Comparison of ENCODE assay signal across 8 mouse cellular contexts in the genomic region with DNA sequence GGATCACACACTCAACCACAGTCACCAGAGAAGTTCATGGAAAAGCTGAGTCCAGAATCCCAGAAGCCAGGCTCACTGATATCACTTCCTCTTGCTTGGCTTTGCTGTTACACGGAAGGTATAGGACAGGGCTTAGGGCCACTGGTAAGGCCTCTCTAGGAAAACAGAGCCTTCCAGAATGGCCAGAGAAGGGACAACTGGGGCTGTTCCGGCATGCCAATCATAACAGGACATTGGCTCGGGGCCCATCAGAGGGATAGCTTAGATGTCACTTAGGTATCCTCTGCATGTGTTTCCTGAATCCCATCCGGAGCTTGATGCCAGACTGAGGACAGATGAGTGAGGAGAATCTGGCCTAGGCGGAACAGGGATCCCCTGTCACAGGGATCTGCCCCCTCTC.
A peak's percentile ranks its signal among the peaks of the same experiment; 100 is the strongest.
DNase-seq lines count a peak whose midpoint lies in the region; ATAC-seq lines count a peak whose summit lies in the region.

No protein-coding gene starts in this region.

- peak overlapping the region; percentile 22; the same call in 1 of the 2 replicates for H3K9ac ChIP-seq in limb, embryonic 11.5 days (ENCODE audit: low read length)
- no peak overlapping the region for H3K9ac ChIP-seq in midbrain, embryonic 14.5 days (replicated peaks; ENCODE audit: low read length)

- peak; percentile 25 for DNase-seq in gastrocnemius, postnatal 10 days
- DNase-seq in gastrocnemius, adult 18-20 months (ENCODE audit: low spot score): no peak
- DNase-seq in heart, postnatal 4 days: peak; percentile 54
- no peak for DNase-seq in limb, embryonic 11.5 days (ENCODE audit: low spot score)
- DNase-seq in midbrain, embryonic 14.5 days: no peak
- no peak for DNase-seq in spleen, postnatal 10 days (ENCODE audit: low spot score in 2 of 2)
- DNase-seq in layer of hippocampus, adult 11-12 months (ENCODE audit: low spot score): no peak
- no peak for DNase-seq in right cerebral cortex, adult 18-20 months

- H3K27ac ChIP-seq in limb, embryonic 11.5 days (replicated peaks; ENCODE audit: low read depth, low read length): peak overlapping the region; percentile 82
- peak overlapping the region; percentile 84 for H3K27ac ChIP-seq in midbrain, embryonic 14.5 days (replicated peaks; ENCODE audit: low read depth, low read length)

- H3K36me3 ChIP-seq in limb, embryonic 11.5 days (ENCODE audit: control insufficient read depth, insufficient read depth, low read length): no peaks in the 10 kb centered on the region
- H3K36me3 ChIP-seq in midbrain, embryonic 14.5 days (ENCODE audit: control insufficient read depth, insufficient read depth, low read length): no peaks in the 10 kb centered on the region

- no peak overlapping the region for H3K4me3 ChIP-seq in limb, embryonic 11.5 days (ENCODE audit: low read depth, low read length)
- no peak overlapping the region for H3K4me3 ChIP-seq in midbrain, embryonic 14.5 days (replicated peaks; ENCODE audit: low read depth, low read length)

- peak overlapping the region; percentile 32; the same call in 1 of the 2 replicates for H3K4me2 ChIP-seq in limb, embryonic 11.5 days (ENCODE audit: low read depth, severe bottlenecking)
- peak overlapping the region; percentile 45 for H3K4me2 ChIP-seq in midbrain, embryonic 14.5 days (ENCODE audit: low read length)

- peak; percentile 2; the same call in 1 of the 2 replicates for ATAC-seq in limb, embryonic 11.5 days (ENCODE audit: insufficient number of reproducible peaks, low FRiP score, low TSS enrichment, low read depth)
- ATAC-seq in midbrain, embryonic 14.5 days (ENCODE audit: low FRiP score, low TSS enrichment): peak; percentile 9; the same call in 1 of the 2 replicates

- H3K9me3 ChIP-seq in limb, embryonic 11.5 days (ENCODE audit: control insufficient read depth, low read length): no peaks in the 10 kb centered on the region
- no peaks in the 10 kb centered on the region for H3K9me3 ChIP-seq in midbrain, embryonic 14.5 days (ENCODE audit: control insufficient read depth, low read length)

- 49% methylated on average over 5 of the region's 5 CpGs for WGBS in limb, embryonic 11.5 days
- 62% methylated on average over 5 of the region's 5 CpGs for WGBS in midbrain, embryonic 14.5 days

- H3K4me1 ChIP-seq in limb, embryonic 11.5 days (ENCODE audit: control insufficient read depth, insufficient read depth, low read length): peaks cover 12% of the 10 kb centered on the region; the same call in 1 of the 2 replicates
- peaks cover 13% of the 10 kb centered on the region; the same call in 1 of the 2 replicates for H3K4me1 ChIP-seq in midbrain, embryonic 14.5 days (ENCODE audit: control insufficient read depth, insufficient read depth, low read length)

- no peaks in the 10 kb centered on the region; the same call in 1 of the 2 replicates for H3K27me3 ChIP-seq in limb, embryonic 11.5 days (ENCODE audit: control insufficient read depth, insufficient read depth, low read length)
- H3K27me3 ChIP-seq in midbrain, embryonic 14.5 days (ENCODE audit: control insufficient read depth, insufficient read depth, low read length): 0 out of 2 replicates have a peak, but pooled peaks cover 6% of the 10 kb centered on the region

Comparison
In these comparisons a context has a peak if more than half of its experiments do, and no peak if none do; other contexts are left out.
1. DNase-seq: peak in gastrocnemius, postnatal 10 days (single experiment) and heart, postnatal 4 days (single experiment); none in gastrocnemius, adult 18-20 months (single experiment), limb, embryonic 11.5 days (single experiment), midbrain, embryonic 14.5 days (single experiment), spleen, postnatal 10 days (0 of 2), layer of hippocampus, adult 11-12 months (single experiment) and right cerebral cortex, adult 18-20 months (single experiment).